Mouse (Mus musculus): ENCODE data around the gene Smco1. TPM values are rescaled to one million over a fixed set of nuclear protein-coding genes. Genes with fewer than 3 reads are reported as not detected.
"Not testable (repeated sequence)": the region's sequence is repeated elsewhere in the genome, so short reads cannot be mapped to it uniquely, and the experiment has no call there.

The Smco1 gene
- 0.14 TPM in 1 of 2 replicates, not detected in the other for polyA plus RNA-seq (2016; fragmentation: Nextera tagmentation; extraction: Ambion mirVana)

DNA sequence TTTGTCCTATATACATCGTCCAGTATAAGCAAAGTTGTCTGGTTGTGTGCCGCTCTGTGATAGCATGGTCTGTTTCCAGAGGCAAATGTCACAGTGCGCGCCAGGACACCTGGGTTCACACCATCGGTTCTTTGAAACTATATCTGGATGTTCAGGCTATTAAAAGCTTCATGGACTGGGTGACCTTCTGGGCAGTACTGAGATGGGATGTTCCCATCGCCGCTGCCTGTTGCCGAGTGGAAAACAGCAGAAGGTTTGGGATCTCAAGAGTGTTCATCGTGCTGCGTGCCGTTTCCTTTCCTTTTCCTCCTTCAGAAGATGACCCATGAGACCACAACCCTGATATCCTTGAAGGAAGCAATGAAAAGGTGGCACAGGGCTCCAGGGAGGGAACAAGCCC is at the start of gene Smco1:
TSS of gene Smco1 (plus strand) at position 178 of the 400 bp plus-strand sequence.
- H3K4me3 ChIP-seq: no peak within 1 kb of the TSS
- 82% methylated on average over 11 of the region's 11 CpGs for WGBS
- H3K27ac ChIP-seq: no peak within 1 kb of the TSS
- H3K9me3 ChIP-seq: no peaks in the 10 kb centered on the region
- no peaks in the 10 kb centered on the region for H3K27me3 ChIP-seq (ENCODE audit: insufficient read depth, poor library complexity, severe bottlenecking)
- H3K36me3 ChIP-seq: no peaks in the 10 kb centered on the region
- no peak for DNase-seq (ENCODE audit: low spot score)
- no peaks in the 10 kb centered on the region for H3K4me1 ChIP-seq

DNA sequence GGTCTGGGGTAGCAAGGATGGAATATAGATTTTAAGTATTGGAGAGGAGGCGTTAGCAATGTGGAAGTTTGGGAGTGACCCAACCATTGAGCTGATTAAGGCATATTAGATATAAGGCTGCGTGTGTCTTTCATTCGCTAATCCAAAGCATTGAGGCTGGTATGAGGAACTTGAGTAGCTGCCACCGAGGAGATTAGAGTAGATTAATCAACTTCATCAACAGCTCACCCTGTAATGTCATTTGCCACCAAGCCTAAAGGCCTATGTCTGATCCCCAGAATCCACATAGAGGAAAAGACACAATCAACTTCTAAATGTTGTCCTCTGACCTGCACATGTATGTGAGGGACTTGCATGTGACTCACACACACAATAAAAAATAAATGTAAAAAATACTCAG is 49.5 kb upstream of the Smco1 start:
- Histone ChIP-seq H3K27me3 (ENCODE audit: insufficient read depth, poor library complexity, severe bottlenecking) (no peaks in the 10 kb centered on the region), H3K4me3 (no peak overlapping the region), H3K27ac (no peak overlapping the region), H3K36me3 (no peaks in the 10 kb centered on the region), H3K9me3 (no peaks in the 10 kb centered on the region), H3K4me1 (no peaks in the 10 kb centered on the region)
- DNase-seq (ENCODE audit: low spot score): no peak
- WGBS: 82% methylated on average over 4 of the region's 4 CpGs

DNA sequence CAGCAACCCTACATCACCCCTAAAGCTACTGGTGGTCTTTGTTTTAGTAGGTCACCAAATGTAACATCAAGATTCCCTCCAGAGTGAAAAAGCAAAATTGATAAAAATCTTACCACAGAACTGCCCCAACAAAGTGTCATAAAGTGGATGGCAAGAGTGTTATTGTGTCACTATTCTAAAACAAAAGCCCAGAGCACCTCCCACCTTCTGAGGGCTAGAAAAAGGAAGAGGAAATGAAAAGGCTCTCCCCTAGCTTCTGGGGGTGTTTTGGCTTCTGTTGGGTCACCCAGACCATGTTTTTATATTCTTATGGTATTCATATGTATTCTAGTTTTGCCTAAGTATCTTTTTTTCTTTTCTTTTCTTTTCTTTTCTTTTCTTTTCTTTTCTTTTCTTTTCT is 48.9 kb upstream of the Smco1 start:
- Histone ChIP-seq H3K9me3 (no peaks in the 10 kb centered on the region), H3K4me1 (no peaks in the 10 kb centered on the region), H3K27ac (no peak overlapping the region), H3K4me3 (no peak overlapping the region), H3K27me3 (ENCODE audit: insufficient read depth, poor library complexity, severe bottlenecking) (no peaks in the 10 kb centered on the region), H3K36me3 (no peaks in the 10 kb centered on the region)
- no peak for DNase-seq (ENCODE audit: low spot score)

DNA sequence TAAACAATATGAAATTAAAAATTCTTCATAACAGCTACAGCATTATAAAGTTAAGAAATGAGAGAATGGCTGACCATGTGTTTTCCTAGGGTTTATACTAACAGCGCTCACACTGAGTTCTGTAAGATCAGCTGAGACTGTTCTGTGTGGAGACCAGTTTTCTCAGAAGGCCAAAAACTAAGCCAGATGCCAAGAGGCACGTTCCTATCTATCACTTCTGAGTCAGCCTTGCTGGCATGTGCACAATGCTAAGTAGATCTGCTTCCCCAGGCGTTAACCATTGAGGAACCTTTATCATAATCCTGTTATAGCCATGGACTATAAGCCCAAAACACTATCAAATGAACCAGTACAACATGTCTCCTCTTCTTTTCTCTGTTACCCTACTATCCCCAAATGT is 39.2 kb upstream of the Smco1 start:
- DNase-seq (ENCODE audit: low spot score); H3K4me3 ChIP-seq; H3K4me1 ChIP-seq; H3K27me3 ChIP-seq (ENCODE audit: insufficient read depth, poor library complexity, severe bottlenecking); H3K9me3 ChIP-seq; H3K27ac ChIP-seq: not testable (repeated sequence)
- WGBS: 60% methylated on average over 3 of the region's 3 CpGs
- H3K36me3 ChIP-seq: peaks cover 41% of the 10 kb centered on the region

DNA sequence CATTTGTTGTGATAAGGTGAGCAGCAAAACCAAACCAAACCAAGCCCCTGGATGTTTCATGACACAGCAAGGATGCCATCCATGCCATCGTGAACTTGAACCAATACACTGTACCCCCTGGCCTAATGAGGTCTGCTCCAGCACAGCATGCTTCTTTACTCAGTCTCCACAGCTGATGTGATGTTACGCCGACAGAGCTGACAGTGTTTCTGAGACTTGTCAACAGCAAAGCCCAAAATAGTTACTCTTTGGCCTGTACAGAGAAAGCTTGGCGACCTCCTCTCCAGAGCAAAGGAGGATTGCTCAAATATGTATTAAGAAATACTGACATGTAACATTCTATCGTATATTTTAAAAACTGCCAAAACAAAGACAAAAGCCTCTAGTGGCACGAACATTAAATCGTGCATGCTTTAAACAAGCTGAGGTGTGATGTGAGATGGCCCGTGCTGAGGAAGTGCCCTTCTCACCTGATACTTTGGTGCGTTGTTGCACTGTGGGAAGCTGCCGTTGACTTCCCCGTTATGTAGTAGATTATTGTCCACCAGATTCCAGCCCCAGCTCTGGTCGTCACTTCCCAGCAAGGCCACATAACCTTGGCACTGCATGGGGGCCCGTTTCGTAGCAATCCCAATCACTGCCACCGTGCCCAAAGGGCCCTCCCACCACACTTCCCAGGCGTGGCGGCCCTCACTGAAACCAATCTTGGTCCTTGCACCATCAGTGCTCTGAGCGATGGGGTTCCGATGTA is 33.2 kb upstream of the Smco1 start:
- DNase-seq (ENCODE audit: low spot score): no peak
- H3K4me3 ChIP-seq: no peak overlapping the region
- H3K36me3 ChIP-seq: peaks cover 42% of the 10 kb centered on the region
- peak overlapping the region; percentile 63; the same call in 1 of the 2 replicates for H3K27ac ChIP-seq
- 62% methylated on average over 19 of the region's 19 CpGs for WGBS
- peaks cover 20% of the 10 kb centered on the region; the same call in 1 of the 2 replicates for H3K4me1 ChIP-seq
- H3K9me3 ChIP-seq: no peaks in the 10 kb centered on the region
- no peaks in the 10 kb centered on the region for H3K27me3 ChIP-seq (ENCODE audit: insufficient read depth, poor library complexity, severe bottlenecking)

DNA sequence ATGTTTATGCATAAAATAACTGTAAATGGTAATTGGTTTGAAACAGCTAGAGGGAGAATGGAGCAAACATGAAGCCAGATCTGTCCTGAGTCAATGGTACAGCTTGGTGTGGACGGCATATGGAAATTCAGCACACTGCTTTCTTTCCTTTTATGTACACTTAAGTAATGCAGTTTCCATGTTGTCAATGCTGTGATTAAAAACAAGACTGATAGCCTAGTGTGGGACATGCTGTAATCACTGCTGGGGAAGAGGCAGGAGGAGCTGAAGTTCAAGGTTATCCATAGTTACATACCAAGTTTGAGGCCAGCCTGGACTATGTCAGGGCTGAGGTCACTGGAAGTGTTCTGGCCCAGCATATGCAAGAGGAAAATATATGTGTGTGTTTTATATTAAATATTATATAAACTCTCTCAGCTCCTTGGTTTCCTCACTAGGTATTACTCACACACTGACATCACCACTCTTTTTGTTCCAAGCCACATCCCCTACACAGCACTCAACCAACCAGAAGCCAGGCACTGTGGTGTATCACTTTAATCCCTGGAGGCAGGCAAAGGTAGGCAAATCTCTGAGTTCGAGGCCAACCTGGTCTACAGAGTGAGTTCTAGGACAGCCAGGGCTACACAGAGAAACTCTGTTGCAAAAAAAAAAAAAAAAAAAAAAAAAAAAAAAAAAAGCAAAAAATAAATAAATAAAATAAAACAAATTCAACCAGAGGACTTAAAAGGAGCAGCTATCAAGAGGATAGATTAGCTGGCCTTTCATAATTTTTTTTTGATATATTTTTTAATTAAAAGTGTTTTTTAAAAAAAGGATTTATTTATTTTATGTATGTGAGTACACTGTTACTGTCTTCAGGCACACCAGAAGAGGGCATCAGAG is 31.6 kb upstream of the Smco1 start:
- peaks cover 29% of the 10 kb centered on the region for H3K36me3 ChIP-seq
- no peak overlapping the region for H3K27ac ChIP-seq

DNA sequence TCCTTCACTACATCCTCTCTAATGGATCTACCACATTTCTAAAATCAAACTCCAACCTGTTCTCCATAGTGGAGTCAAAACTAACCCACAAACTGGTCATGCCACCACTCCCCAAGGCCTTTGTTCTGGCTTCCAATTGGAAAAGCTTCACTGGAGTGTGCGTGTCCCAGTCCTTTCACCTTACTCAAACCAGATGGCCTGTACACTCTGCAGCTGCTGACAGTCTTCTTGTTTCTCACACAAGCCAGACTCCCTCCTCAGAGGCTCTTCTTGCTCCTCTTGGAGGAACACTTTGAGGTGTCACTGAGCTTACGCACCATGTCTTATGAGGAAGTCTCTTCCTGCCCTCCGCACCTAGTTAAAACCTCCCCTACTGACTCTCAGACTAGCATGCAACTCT is 27.4 kb upstream of the Smco1 start:
- WGBS: 67% methylated on average over 3 of the region's 3 CpGs
- Histone ChIP-seq H3K4me3 (no peak overlapping the region), H3K9me3 (no peaks in the 10 kb centered on the region), H3K27ac (no peak overlapping the region), H3K36me3 (peaks cover 8% of the 10 kb centered on the region; the same call in 1 of the 2 replicates), H3K4me1 (peaks cover 35% of the 10 kb centered on the region), H3K27me3 (ENCODE audit: insufficient read depth, poor library complexity, severe bottlenecking) (no peaks in the 10 kb centered on the region)
- no peak for DNase-seq (ENCODE audit: low spot score)

More for the DNA sequence above, 31.6 kb upstream of the Smco1 start:
- H3K4me3 ChIP-seq: no peak overlapping the region
- DNase-seq (ENCODE audit: low spot score): no peak
- H3K4me1 ChIP-seq: peaks cover 24% of the 10 kb centered on the region
- no peaks in the 10 kb centered on the region for H3K27me3 ChIP-seq (ENCODE audit: insufficient read depth, poor library complexity, severe bottlenecking)
- 62% methylated on average over 2 of the region's 2 CpGs for WGBS
- H3K9me3 ChIP-seq: no peaks in the 10 kb centered on the region

DNA sequence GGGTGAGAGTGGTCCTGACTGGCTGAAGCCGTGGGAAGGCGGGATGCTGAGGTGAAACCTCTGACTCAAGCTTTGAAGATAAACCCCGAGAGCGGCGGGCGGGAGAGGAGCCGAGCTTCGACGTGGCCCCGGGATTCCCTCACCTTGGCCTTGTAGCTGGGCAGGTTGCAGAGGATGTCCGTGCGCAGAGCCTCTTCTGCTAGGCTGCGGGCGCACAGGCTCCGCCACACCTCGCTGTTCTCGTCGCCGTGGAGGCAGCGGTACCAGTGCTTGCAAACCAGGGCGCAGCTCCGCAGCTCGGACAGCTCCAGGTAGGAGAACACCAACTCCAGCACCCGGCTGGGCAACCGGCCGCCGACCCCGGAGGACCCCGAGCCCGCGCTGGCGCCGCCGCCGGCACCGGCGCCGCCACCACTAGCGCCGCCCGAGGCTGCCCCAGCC is 24.9 kb upstream of the Smco1 start:
- no peaks in the 10 kb centered on the region for H3K9me3 ChIP-seq
- peak overlapping the region; percentile 95 for H3K4me3 ChIP-seq
- WGBS: under 1% methylated on average over 39 of the region's 41 CpGs
- peak overlapping the region; percentile 97 for H3K27ac ChIP-seq
- H3K4me1 ChIP-seq: peaks cover 30% of the 10 kb centered on the region
- no peaks in the 10 kb centered on the region for H3K27me3 ChIP-seq (ENCODE audit: insufficient read depth, poor library complexity, severe bottlenecking)
- peak; percentile 86 for DNase-seq (ENCODE audit: low spot score)
- no peaks in the 10 kb centered on the region for H3K36me3 ChIP-seq

DNA sequence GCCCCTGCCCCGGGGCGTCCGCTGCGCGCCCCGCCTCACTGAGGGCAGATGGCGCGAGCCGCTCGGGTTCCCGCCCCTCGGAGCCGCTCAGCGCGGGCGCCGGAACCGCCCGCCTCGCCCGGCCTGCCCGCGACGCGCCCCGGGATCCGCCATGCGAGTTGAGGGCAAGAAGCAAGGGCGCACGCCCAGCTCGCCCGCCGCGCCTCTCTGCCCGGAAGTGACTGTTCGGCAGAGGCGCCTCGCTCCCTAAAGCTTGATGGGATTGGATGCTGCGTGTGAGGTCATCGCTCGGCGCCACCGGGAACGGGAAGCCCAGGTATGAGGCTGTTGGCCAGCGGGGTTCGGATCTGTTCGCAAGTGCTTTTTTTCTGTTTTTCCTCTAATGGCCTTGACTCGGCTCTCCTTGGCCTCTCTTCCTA is 24.3 kb upstream of the Smco1 start, which contains the start of the genes Fbxo45 and Wdr53:
TSS of gene Fbxo45 (minus strand) at position 207 of the 419 bp plus-strand sequence.
TSS of gene Wdr53 (plus strand) at position 276 of the 419 bp plus-strand sequence.
- Histone ChIP-seq H3K27me3 (ENCODE audit: insufficient read depth, poor library complexity, severe bottlenecking) (no peaks in the 10 kb centered on the region), H3K4me3 (peak within 1 kb of the TSS; percentile 95), H3K36me3 (peaks cover 4% of the 10 kb centered on the region), H3K27ac (peak within 1 kb of the TSS; percentile 97), H3K9me3 (no peaks in the 10 kb centered on the region), H3K4me1 (peaks cover 30% of the 10 kb centered on the region)
- WGBS: under 1% methylated on average over 48 of the region's 48 CpGs
- DNase-seq (ENCODE audit: low spot score): peak; percentile 99

DNA sequence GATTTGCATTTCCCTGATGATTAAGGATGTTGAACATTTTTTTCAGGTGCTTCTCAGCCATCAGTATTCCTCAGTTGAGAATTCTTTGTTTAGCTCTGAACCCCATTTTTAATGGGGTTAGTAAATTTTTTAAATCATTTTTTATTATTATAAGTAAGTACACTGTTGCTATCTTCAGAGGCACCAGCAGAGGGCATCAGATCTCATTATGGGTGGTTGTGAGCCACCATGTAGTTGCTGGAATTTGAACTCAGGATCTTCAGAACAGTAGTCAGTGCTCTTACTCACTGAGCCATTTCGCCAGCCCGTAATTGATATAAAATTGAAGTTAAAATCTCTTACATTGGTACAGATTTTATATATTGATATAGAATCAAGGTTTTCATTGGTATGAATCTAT is 7.0 kb upstream of the Smco1 start:
- 77% methylated on average over 2 of the region's 2 CpGs for WGBS
- DNase-seq (ENCODE audit: low spot score); H3K36me3 ChIP-seq; H3K9me3 ChIP-seq; H3K4me3 ChIP-seq; H3K4me1 ChIP-seq; H3K27ac ChIP-seq; H3K27me3 ChIP-seq (ENCODE audit: insufficient read depth, poor library complexity, severe bottlenecking): not testable (repeated sequence)

DNA sequence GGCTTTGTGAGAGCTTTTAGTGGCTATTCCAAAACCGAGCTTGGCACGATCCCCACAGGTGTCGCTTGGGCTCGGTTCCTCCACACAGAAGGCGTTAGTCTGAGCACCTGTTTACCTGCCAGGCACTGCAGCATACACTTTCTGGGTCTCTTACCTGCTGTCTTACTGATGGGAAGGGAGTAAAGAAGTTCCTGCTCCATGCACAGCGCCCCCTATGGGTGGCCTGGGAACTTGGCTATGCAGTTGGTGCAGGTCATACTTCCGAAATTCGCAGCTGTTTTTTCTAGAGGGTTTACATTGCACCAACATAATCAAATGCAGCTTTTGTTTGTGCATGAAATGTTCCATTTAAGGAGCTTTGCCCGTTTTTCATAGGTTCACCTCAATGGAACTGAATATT is 2.1 kb downstream of the Smco1 start:
- Histone ChIP-seq H3K27me3 (ENCODE audit: insufficient read depth, poor library complexity, severe bottlenecking) (no peaks in the 10 kb centered on the region), H3K36me3 (no peaks in the 10 kb centered on the region), H3K9me3 (no peaks in the 10 kb centered on the region), H3K27ac (no peak overlapping the region), H3K4me3 (no peak overlapping the region), H3K4me1 (peaks cover 5% of the 10 kb centered on the region; the same call in 1 of the 2 replicates)
- DNase-seq (ENCODE audit: low spot score): no peak
- 50% methylated on average over 9 of the region's 9 CpGs for WGBS

DNA sequence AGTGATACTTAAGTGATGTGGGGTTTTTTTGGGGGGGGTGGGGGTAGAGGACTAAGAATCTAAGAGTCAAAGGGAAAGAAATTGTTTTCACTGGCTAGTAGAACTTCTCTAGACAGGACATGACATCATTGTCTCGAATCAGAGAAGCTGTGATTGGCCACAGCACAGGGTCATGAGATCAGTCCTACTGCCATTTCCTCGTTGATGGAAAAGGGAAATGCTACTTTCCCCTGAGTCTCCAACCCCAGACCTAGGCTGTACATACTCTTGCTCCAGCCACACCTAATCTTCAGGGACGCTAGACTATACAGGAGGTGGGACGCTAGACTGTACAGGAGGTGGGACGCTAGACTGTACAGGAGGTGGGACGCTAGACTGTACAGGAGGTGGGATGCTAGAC is 3.8 kb downstream of the Smco1 start:
- DNase-seq (ENCODE audit: low spot score): no peak
- Histone ChIP-seq H3K27ac (no peak overlapping the region), H3K4me3 (no peak overlapping the region), H3K36me3 (peaks cover 4% of the 10 kb centered on the region), H3K9me3 (peaks cover 4% of the 10 kb centered on the region; the same call in 1 of the 2 replicates), H3K27me3 (ENCODE audit: insufficient read depth, poor library complexity, severe bottlenecking) (no peaks in the 10 kb centered on the region), H3K4me1 (peaks cover 5% of the 10 kb centered on the region; the same call in 1 of the 2 replicates)
- WGBS: 89% methylated on average over 6 of the region's 6 CpGs

DNA sequence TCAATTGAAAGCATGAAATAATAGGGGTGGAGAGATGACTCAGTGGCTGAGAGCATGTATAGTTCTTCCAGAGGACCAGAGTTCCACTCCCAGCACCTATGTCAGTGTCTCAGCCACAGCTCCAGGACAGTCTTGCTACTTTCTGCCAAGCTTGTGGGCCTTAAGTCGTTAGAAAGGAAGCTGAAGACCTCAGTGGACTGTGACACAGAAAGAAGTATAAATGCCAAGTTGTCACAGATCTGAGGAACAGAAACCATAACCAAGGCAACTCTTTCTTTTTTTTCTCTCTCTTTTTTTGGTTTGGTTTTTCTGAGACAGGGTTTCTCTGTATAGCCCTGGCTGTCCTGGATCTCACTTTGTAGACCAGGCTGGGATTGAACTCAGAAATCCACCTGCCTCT is 4.6 kb downstream of the Smco1 start:
- 76% methylated on average over 1 of the region's 1 CpGs for whole genome bisulfite sequencing
- Histone ChIP-seq H3K9me3 (peaks cover 7% of the 10 kb centered on the region; the same call in 1 of the 2 replicates), H3K27ac (no peak overlapping the region), H3K4me1 (peaks cover 5% of the 10 kb centered on the region; the same call in 1 of the 2 replicates), H3K36me3 (peaks cover 11% of the 10 kb centered on the region), H3K4me3 (no peak overlapping the region), H3K27me3 (ENCODE audit: insufficient read depth, poor library complexity, severe bottlenecking) (no peaks in the 10 kb centered on the region)
- DNase-seq (ENCODE audit: low spot score): no peak

Data from heart, embryonic 10.5 days (tissue).